Mouse (Mus musculus) hindbrain, postnatal 0 days (tissue): ENCODE data around the gene Tbc1d16. TPM values are rescaled to one million over a fixed set of nuclear protein-coding genes. Genes with fewer than 3 reads are reported as not detected.

Experiments
- ATAC-seq: fragments of 200-750 bp; cut with Nextera tagmentation; 2 replicates; pipeline ENCODE4 v1.8.0; 2017; ENCODE audit warnings: mild to moderate bottlenecking, moderate TSS enrichment, moderate library complexity
- DNase-seq: peaks from one replicate; pipeline ENCODE4 v3.0.0-alpha.2; 2015; ENCODE audit warnings: low spot score
- H3K27ac ChIP-seq: fragments of 300-500 bp; sonication (generic); 2 replicates; pipeline ENCODE4 v1.5.1; 2014; ENCODE audit warnings: mild to moderate bottlenecking
- H3K27me3 ChIP-seq: fragments of 300-500 bp; sonication (generic); 2 replicates; pipeline ENCODE4 v1.6.1; 2014; ENCODE audit warnings: low read length, mixed read lengths; ENCODE audit not compliant: insufficient read depth
- H3K36me3 ChIP-seq: fragments of 300-500 bp; sonication (generic); 2 replicates; pipeline ENCODE4 v1.6.1; 2014; ENCODE audit warnings: low read length, mixed read lengths; ENCODE audit not compliant: insufficient read depth
- H3K4me1 ChIP-seq: fragments of 300-500 bp; sonication (generic); 2 replicates; pipeline ENCODE4 v1.6.1; 2014; ENCODE audit warnings: antibody characterized with exemption, low read length, mixed read lengths; ENCODE audit not compliant: insufficient read depth
- H3K4me2 ChIP-seq: fragments of 300-500 bp; sonication (generic); 2 replicates; pipeline ENCODE4 v1.6.1; 2014; ENCODE audit warnings: low read depth, mild to moderate bottlenecking, low read length, moderate library complexity, mixed read lengths
- H3K4me3 ChIP-seq: fragments of 300-500 bp; sonication (generic); 2 replicates; pipeline ENCODE4 v1.5.1; 2014; ENCODE audit warnings: low read length
- H3K9ac ChIP-seq: fragments of 300-500 bp; sonication (generic); replicated peaks from 2 replicates; pipeline ENCODE4 v1.6.1; 2014; ENCODE audit warnings: mild to moderate bottlenecking, low read length, moderate library complexity, mixed read lengths
- H3K9me3 ChIP-seq: fragments of 300-500 bp; sonication (generic); 2 replicates; pipeline ENCODE4 v1.6.1; 2016; ENCODE audit warnings: low read length, mixed read lengths
- CTCF ChIP-seq: IDR thresholded peaks from 2 replicates; pipeline ENCODE4 v1.5.1; 2016; ENCODE audit warnings: antibody characterized with exemption, control low read depth, low read depth
- WGBS: fragments of 180-500 bp; shearing (Covaris S2); extraction: QIAGEN DNeasy Blood & Tissue Kit; methylation state at CpG from one replicate; pipeline ENCODE4 v1.1.7; 2014; 5-methylcytosine and 5-hydroxymethylcytosine counted together
- polyA plus RNA-seq: library from polyadenylated mRNA; unstranded; fragments of >200 nt; fragmentation: Nextera tagmentation; extraction: Ambion mirVana; gene quantifications from 2 replicates; pipeline ENCODE4 v1.2.1, GENCODE M21; 2015
- total RNA-seq: library from RNA; depleted of rRNA; stranded (reverse); fragments of >200 nt; gene quantifications from 2 replicates; pipeline ENCODE4 v1.2.3, GENCODE M21; 2014

The Tbc1d16 gene
- total and polyA plus RNA-seq, 2 experiments from 2014 or later = 42.1 to 161 TPM

- peaks cover 17% of the 10 kb centered on the region for H3K4me1 ChIP-seq
- no peak overlapping the region for H3K9ac ChIP-seq
- ATAC-seq = peak; percentile 73
Observed at GRCm38 (mm10) chr11:119125929-119126861, 102.1 kb downstream of the Tbc1d16 start.

GRCm38 (mm10) chr11:119124536-119124935, 103.8 kb downstream of the Tbc1d16 start:
- H3K4me1 ChIP-seq = peaks cover 17% of the 10 kb centered on the region; the same call in 1 of the 2 replicates
- H3K9ac ChIP-seq = no peak overlapping the region
- H3K9me3 ChIP-seq = no peaks in the 10 kb centered on the region
- DNase-seq (no peak), ATAC-seq (no peak)
- no peak overlapping the region for H3K4me2 ChIP-seq
- WGBS = 91% methylated on average over 6 of the region's 6 CpGs
- no peaks in the 10 kb centered on the region for H3K27me3 ChIP-seq
- H3K36me3 ChIP-seq = no peaks in the 10 kb centered on the region
- H3K4me3 ChIP-seq = no peak overlapping the region
- H3K27ac ChIP-seq = no peak overlapping the region
- TF ChIP-seq CTCF = no peak

More at GRCm38 (mm10) chr11:119125929-119126861, 102.1 kb downstream of the Tbc1d16 start:
- Histone ChIP-seq H3K4me2 (peak overlapping the region; percentile 30; the same call in 1 of the 2 replicates), H3K27ac (peak overlapping the region; percentile 67; the same call in 1 of the 2 replicates), H3K36me3 (no peaks in the 10 kb centered on the region), H3K9me3 (no peaks in the 10 kb centered on the region), H3K27me3 (no peaks in the 10 kb centered on the region), H3K4me3 (no peak overlapping the region)
- 37% methylated on average over 23 of the region's 23 CpGs for WGBS
- peak; percentile 78 for TF ChIP-seq CTCF
- peak; percentile 80 for DNase-seq

- TF ChIP-seq CTCF = no peak
- DNase-seq = no peak
- Histone ChIP-seq H3K4me3 (no peak overlapping the region), H3K4me1 (peaks cover 17% of the 10 kb centered on the region; the same call in 1 of the 2 replicates), H3K27ac (no peak overlapping the region), H3K9me3 (no peaks in the 10 kb centered on the region), H3K27me3 (no peaks in the 10 kb centered on the region), H3K4me2 (no peak overlapping the region), H3K36me3 (no peaks in the 10 kb centered on the region), H3K9ac (no peak overlapping the region)
- 77% methylated on average over 5 of the region's 5 CpGs for WGBS
- no peak for ATAC-seq
Observed at GRCm38 (mm10) chr11:119123522-119124319, 104.6 kb downstream of the Tbc1d16 start.

- Histone ChIP-seq H3K4me3 (no peak overlapping the region), H3K9ac (no peak overlapping the region), H3K4me2 (no peak overlapping the region), H3K9me3 (no peaks in the 10 kb centered on the region), H3K27me3 (no peaks in the 10 kb centered on the region), H3K36me3 (no peaks in the 10 kb centered on the region), H3K4me1 (peaks cover 14% of the 10 kb centered on the region; the same call in 1 of the 2 replicates), H3K27ac (no peak overlapping the region)
- ATAC-seq = no peak
- no peak for TF ChIP-seq CTCF
- peak; percentile 40 for DNase-seq
- 71% methylated on average over 5 of the region's 5 CpGs for WGBS
Observed at GRCm38 (mm10) chr11:119122396-119122795, 105.9 kb downstream of the Tbc1d16 start.

GRCm38 (mm10) chr11:119118905-119119304, 109.4 kb downstream of the Tbc1d16 start:
- peak; percentile 55; the same call in 1 of the 2 replicates for ATAC-seq
- H3K9ac ChIP-seq = no peak overlapping the region
- H3K27me3 ChIP-seq = no peaks in the 10 kb centered on the region; the same call in 1 of the 2 replicates
- no peaks in the 10 kb centered on the region for H3K9me3 ChIP-seq
- TF ChIP-seq CTCF = peak; percentile 10; the same call in 1 of the 2 replicates
- WGBS = 33% methylated on average over 7 of the region's 7 CpGs
- no peak overlapping the region for H3K4me3 ChIP-seq
- no peaks in the 10 kb centered on the region for H3K36me3 ChIP-seq
- H3K4me2 ChIP-seq = no peak overlapping the region
- DNase-seq = peak; percentile 28
- H3K4me1 ChIP-seq = peaks cover 5% of the 10 kb centered on the region; the same call in 1 of the 2 replicates
- no peak overlapping the region for H3K27ac ChIP-seq

GRCm38 (mm10) chr11:119117945-119118344, 110.4 kb downstream of the Tbc1d16 start:
- TF ChIP-seq CTCF = no peak
- H3K9ac ChIP-seq = no peak overlapping the region
- H3K4me2 ChIP-seq = no peak overlapping the region
- H3K27ac ChIP-seq = no peak overlapping the region
- no peaks in the 10 kb centered on the region for H3K9me3 ChIP-seq
- no peak for DNase-seq
- peaks cover 5% of the 10 kb centered on the region; the same call in 1 of the 2 replicates for H3K4me1 ChIP-seq
- no peak overlapping the region for H3K4me3 ChIP-seq
- no peak for ATAC-seq
- H3K27me3 ChIP-seq = no peaks in the 10 kb centered on the region; the same call in 1 of the 2 replicates
- WGBS = 53% methylated on average over 7 of the region's 7 CpGs
- no peaks in the 10 kb centered on the region for H3K36me3 ChIP-seq
